Mouse (Mus musculus) kidney, postnatal 10 days (tissue): ENCODE results near the gene Vmn1r166.
"Not testable (repeated sequence)": the region's sequence is repeated elsewhere in the genome, so short reads cannot be mapped to it uniquely, and the experiment has no call there.

Experiments used
- DNase-seq: peaks from one replicate; pipeline ENCODE4 v3.0.0; 2021; ENCODE audit warnings: mixed read lengths

Vmn1r166 gene

DNA sequence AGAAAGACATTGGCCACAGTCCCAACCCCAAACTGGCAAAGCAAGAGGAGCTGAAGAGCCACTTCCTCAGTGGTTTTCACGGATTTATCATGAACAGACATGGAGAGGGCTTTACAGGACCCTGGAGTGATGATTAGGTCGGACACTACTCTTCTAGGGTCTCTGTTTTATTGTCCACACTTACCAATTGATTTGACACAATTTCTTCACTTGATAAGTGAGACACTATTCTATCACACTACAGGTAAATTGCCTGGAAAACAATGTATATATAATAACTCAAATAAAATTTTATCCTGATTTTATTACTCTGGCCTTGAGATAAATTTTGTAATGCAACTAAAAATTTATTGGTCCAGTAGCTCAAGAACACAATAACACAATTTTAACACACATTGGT, at the start of gene Vmn1r166:
TSS of gene Vmn1r166 (minus strand) at position 101 of the 400 bp plus-strand sequence.
- not testable (repeated sequence) for DNase-seq

DNA sequence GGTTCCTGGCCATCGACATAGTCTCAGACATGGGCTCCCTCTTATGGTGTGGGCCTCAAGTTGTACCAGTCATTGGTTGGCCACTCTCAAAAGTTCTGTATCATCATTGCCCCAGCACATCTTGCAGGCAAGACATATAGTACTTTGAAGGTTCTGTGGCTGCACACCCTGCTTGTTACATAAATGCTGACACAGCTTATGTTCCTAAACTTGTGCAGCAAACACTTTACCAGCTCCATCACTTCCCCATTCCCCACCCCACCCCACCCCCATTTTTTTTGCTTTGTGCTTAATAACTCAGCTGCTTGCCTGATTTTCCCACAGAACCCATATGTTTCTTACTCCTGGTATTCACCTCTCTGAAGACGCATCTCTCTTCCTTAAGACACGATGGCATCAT, 49.4 kb upstream of the Vmn1r166 start, which contains the start of gene Nlrp4e:
TSS of gene Nlrp4e (plus strand) at position 301 of the 400 bp plus-strand sequence.
- DNase-seq = not testable (repeated sequence)

GRCm38 (mm10) chr7:23278800-23279199, 27.3 kb upstream of the Vmn1r166 start, which contains the start of gene Gm6902:
Gene Gm6902 (minus strand): TSS chr7:23278900.
- not testable (repeated sequence) for DNase-seq

DNA sequence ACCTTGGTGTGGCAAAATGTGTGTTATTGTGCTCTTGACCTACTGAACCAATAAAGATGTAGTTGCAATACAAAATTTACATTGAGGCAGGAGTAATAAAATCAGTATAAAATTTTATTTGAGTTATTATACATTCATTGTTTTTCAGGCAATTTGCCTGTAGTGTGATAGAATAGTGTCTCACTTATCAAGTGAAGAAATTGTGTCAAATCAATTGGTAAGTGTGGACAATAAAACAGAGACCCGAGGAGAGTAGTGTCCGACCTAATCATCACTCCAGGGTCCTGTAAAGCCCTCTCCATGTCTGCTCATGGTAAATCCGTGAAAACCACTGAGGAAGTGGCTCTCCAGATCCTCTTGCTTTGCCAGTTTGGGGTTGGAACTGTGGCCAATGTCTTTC, 34.5 kb downstream of the Vmn1r166 start, which contains the start of gene Vmn1r165:
TSS of gene Vmn1r165 (plus strand) at position 301 of the 400 bp plus-strand sequence.
- not testable (repeated sequence) for DNase-seq
